Mouse (Mus musculus) CH12.LX (cell line): Measurements from ENCODE around the gene Cidec.

Experiments
- CTCF ChIP-seq, 2 experiments: IDR thresholded peaks in 1 of 2; conservative IDR thresholded peaks in 1 of 2; 2 replicates each; pipeline ENCODE4 v1.5.1; 2011 to 2012; ENCODE audit warnings: low read depth in 2 of 2, low read length in 2 of 2, improper control_type of control experiment in 1 of 2, inconsistent platforms in 1 of 2, mild to moderate bottlenecking in 1 of 2, moderate library complexity in 1 of 2
- EP300 ChIP-seq: IDR thresholded peaks from 2 replicates; pipeline ENCODE4 v1.6.1; 2011; ENCODE audit warnings: low read length, improper control_type of control experiment
- MAFK ChIP-seq: IDR thresholded peaks from 2 replicates; pipeline ENCODE4 v1.6.1; 2011; ENCODE audit warnings: low read length, improper control_type of control experiment; ENCODE audit not compliant: insufficient replicate concordance
- POLR2A ChIP-seq: IDR thresholded peaks from 2 replicates; pipeline ENCODE4 v1.6.1; 2011; ENCODE audit warnings: low read depth, mild to moderate bottlenecking, improper control_type of control experiment, low read length
- RCOR1 ChIP-seq: conservative IDR thresholded peaks from 2 replicates; pipeline ENCODE4 v1.6.1; 2012; ENCODE audit warnings: low read depth, mild to moderate bottlenecking, inconsistent platforms, low read length, improper control_type of control experiment

DNA sequence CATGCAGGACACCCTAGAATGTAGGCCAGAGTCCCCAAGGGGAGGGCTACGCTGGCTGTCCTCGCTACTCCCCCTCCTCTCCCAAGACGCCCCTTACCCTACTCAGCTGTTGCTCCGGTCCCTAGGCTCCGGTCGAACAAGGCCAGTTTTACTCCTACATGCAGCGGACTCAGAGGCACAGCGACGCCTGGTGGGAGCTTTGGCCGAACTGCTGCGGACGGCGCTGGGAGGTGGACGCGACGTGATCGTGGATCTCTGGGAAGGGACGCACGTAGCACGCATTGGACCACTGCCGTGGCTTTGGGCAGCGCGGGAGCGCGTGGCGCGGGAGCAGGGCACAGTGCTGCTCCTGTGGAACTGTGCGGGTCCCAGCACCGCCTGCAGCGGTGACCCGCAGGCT is 33.9 kb upstream of the Cidec start:
- TF ChIP-seq CTCF (conservative IDR thresholded peaks at IDR 0.05 in 1 of 2, IDR thresholded peaks at IDR 0.05 in 1 of 2; ENCODE audit: low read depth in 2 of 2, low read length in 2 of 2): no peak
- TF ChIP-seq EP300: no peak
- TF ChIP-seq MAFK: no peak
- TF ChIP-seq RCOR1: no peak
- no peak for TF ChIP-seq POLR2A
